Mouse (Mus musculus) neural tube, embryonic 11.5 days (tissue): ENCODE data around the gene Erc1. TPM values are rescaled to one million over a fixed set of nuclear protein-coding genes. Genes with fewer than 3 reads are reported as not detected.

Experiments used
- ATAC-seq: fragments of 200-750 bp; cut with Nextera tagmentation; 2 replicates; pipeline ENCODE4 v1.8.0; 2017; ENCODE audit warnings: moderate number of reproducible peaks, mild to moderate bottlenecking, moderate TSS enrichment, moderate library complexity; ENCODE audit not compliant: insufficient read depth, low FRiP score, low TSS enrichment
- DNase-seq: peaks from one replicate; pipeline ENCODE4 v3.0.0-alpha.2; 2015; ENCODE audit warnings: low spot score
- H3K27ac ChIP-seq: fragments of 300-500 bp; sonication (generic); 2 replicates; pipeline ENCODE4 v1.5.1; 2014; ENCODE audit warnings: low read depth, mild to moderate bottlenecking, low read length
- H3K27me3 ChIP-seq: fragments of 300-500 bp; sonication (generic); 2 replicates; pipeline ENCODE4 v1.6.1; 2014; ENCODE audit warnings: mild to moderate bottlenecking, low read length, mixed read lengths; ENCODE audit not compliant: control insufficient read depth, insufficient read depth
- H3K36me3 ChIP-seq: fragments of 300-500 bp; sonication (generic); 2 replicates; pipeline ENCODE4 v1.6.1; 2014; ENCODE audit warnings: mild to moderate bottlenecking, low read length, moderate library complexity, mixed read lengths; ENCODE audit not compliant: control insufficient read depth, insufficient read depth
- H3K4me1 ChIP-seq: fragments of 300-500 bp; sonication (generic); 2 replicates; pipeline ENCODE4 v1.6.1; 2014; ENCODE audit warnings: low read length, mixed read lengths; ENCODE audit not compliant: control insufficient read depth, insufficient read depth
- H3K4me2 ChIP-seq: fragments of 300-500 bp; sonication (generic); 2 replicates; pipeline ENCODE4 v1.6.1; 2014; ENCODE audit warnings: low read depth, mild to moderate bottlenecking, moderate library complexity
- H3K4me3 ChIP-seq: fragments of 300-500 bp; sonication (generic); 2 replicates; pipeline ENCODE4 v1.5.1; 2014; ENCODE audit warnings: low read depth, low read length
- H3K9ac ChIP-seq: fragments of 300-500 bp; sonication (generic); 2 replicates; pipeline ENCODE4 v1.6.1; 2014; ENCODE audit warnings: mild to moderate bottlenecking, low read length
- H3K9me3 ChIP-seq: fragments of 300-500 bp; sonication (generic); 2 replicates; pipeline ENCODE4 v1.6.1; 2016; ENCODE audit warnings: low read length; ENCODE audit not compliant: control insufficient read depth
- WGBS: fragments of 180-500 bp; shearing (Covaris S2); extraction: QIAGEN DNeasy Blood & Tissue Kit; methylation state at CpG from one replicate; pipeline ENCODE4 v1.1.7; 2014; 5-methylcytosine and 5-hydroxymethylcytosine counted together
- polyA plus RNA-seq: library from polyadenylated mRNA; unstranded; fragments of >200 nt; fragmentation: Nextera tagmentation; extraction: Ambion mirVana; gene quantifications from 2 replicates; pipeline ENCODE4 v1.2.1, GENCODE M21; 2014

Erc1 gene
- polyA plus RNA-seq, 1 experiment from 2014 or later, result 32.9 TPM

DNA sequence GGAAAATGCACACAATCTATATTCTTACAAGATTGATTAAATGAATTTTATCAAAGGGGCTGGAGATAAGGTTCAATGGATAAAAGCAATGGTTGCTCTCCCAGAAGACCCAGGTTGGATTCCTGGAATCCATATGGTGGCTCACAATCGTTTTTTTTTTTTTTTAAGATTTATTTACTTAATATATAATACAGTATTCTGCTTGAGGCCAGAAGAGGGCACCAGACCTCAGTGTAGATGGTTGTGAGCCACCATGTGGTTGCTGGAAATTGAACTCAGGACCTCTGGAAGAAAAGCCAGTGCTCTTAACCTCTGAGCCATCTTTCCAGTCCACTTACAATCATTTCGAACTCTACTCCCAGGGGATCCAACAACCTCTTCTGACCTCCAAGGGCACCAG is 106.1 kb downstream of the Erc1 start:
- H3K9ac ChIP-seq, result no peak overlapping the region
- no peak for ATAC-seq
- H3K4me1 ChIP-seq, result no peaks in the 10 kb centered on the region
- no peaks in the 10 kb centered on the region for H3K27me3 ChIP-seq
- H3K9me3 ChIP-seq, result no peaks in the 10 kb centered on the region
- H3K4me2 ChIP-seq, result no peak overlapping the region
- H3K4me3 ChIP-seq, result no peak overlapping the region
- H3K36me3 ChIP-seq, result 0 out of 2 replicates have a peak, but pooled peaks cover 2% of the 10 kb centered on the region
- WGBS, result 81% methylated on average over 2 of the region's 2 CpGs
- no peak for DNase-seq
- no peak overlapping the region for H3K27ac ChIP-seq

DNA sequence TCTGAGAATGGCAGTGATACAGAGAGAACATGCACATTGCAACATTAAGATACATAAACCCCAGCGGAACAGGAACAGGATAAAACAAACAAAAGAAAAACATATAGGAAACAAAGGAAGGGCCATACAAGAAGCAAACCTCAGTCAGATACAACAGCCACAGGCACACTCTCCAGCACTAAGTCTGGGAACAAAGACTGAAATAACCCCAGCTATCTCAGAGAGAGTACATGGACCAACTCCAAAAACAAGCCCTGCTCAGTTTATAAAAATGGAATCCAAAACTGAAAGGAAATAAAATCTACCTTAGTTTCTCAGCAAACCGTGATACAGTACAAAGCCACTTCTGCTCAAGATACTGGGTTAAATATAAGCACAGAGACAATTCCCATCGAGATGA is 107.4 kb downstream of the Erc1 start:
- DNase-seq (no peak), ATAC-seq (no peak)
- no peak overlapping the region for H3K27ac ChIP-seq
- no peaks in the 10 kb centered on the region for H3K9me3 ChIP-seq
- no peaks in the 10 kb centered on the region for H3K27me3 ChIP-seq
- WGBS, result 97% methylated on average over 3 of the region's 3 CpGs
- H3K4me3 ChIP-seq, result no peak overlapping the region
- no peak overlapping the region for H3K4me2 ChIP-seq
- H3K36me3 ChIP-seq, result 0 out of 2 replicates have a peak, but pooled peaks cover 2% of the 10 kb centered on the region
- no peaks in the 10 kb centered on the region; the same call in 1 of the 2 replicates for H3K4me1 ChIP-seq
- H3K9ac ChIP-seq, result no peak overlapping the region

DNA sequence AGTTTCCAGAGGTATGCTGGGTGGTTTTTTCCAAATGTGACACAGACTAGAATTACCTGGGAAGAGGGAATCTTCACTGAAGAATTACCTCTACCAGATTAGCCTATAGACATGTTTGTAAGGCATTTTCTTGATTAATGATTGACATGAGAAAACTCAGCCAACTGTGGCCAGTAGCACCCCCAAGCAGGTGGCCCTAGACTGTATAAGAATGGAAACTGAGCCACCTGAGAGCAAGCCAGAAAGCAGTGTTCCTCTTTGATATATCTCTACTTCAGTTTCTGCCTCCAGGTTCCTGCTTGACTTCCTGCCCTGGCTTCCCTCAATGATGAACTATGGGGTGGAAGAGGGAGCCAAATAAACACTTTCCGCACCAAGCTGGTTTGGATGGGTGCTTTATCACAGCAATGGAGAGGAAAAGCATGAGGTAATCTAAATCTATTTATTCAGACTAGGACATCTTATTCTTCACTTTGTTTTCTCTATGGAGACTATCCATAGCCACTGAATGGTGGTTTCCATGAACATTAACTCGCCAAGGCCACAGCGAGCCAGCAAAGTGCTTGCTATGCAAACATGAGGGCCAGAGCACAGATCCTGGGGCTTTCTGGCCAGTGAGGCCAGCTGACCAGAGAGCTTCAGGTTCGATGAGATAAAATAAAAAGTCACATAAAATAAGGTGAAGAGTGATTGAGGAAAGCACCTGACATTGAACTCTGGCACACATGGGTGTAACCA is 109.2 kb downstream of the Erc1 start:
- no peak for ATAC-seq
- H3K27me3 ChIP-seq, result no peaks in the 10 kb centered on the region
- WGBS, result 95% methylated on average over 4 of the region's 4 CpGs

DNA sequence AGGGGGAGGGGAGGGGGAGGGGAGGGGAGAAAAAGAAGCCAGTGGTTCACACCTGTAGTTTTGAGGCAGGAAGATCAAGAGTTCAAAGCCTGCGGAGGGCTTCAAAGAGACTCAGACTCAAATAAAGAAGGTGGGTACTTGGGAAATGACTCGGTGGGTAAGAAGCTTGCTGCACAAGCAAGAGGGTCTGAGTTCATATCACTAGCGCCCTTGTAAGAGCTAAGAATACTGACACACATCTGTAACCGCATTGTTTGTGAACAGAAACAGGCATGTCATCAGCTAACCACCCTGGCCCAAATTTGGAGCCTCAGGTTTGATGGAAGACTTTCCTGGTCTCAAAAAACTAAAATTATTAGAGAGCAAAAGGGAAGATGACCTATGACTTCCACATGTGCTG is 110.3 kb downstream of the Erc1 start:
- Histone ChIP-seq H3K4me2 (no peak overlapping the region), H3K27ac (no peak overlapping the region), H3K4me1 (peaks cover 4% of the 10 kb centered on the region; the same call in 1 of the 2 replicates), H3K9me3 (no peaks in the 10 kb centered on the region), H3K4me3 (no peak overlapping the region), H3K36me3 (0 out of 2 replicates have a peak, but pooled peaks cover 2% of the 10 kb centered on the region), H3K27me3 (no peaks in the 10 kb centered on the region), H3K9ac (no peak overlapping the region)
- WGBS, result 90% methylated on average over 4 of the region's 4 CpGs
- ATAC-seq, result no peak
- DNase-seq, result no peak

More for the DNA sequence above, 109.2 kb downstream of the Erc1 start:
- H3K4me3 ChIP-seq, result no peak overlapping the region
- no peak overlapping the region for H3K9ac ChIP-seq
- no peak overlapping the region for H3K27ac ChIP-seq
- 0 out of 2 replicates have a peak, but pooled peaks cover 2% of the 10 kb centered on the region for H3K36me3 ChIP-seq
- peaks cover 4% of the 10 kb centered on the region; the same call in 1 of the 2 replicates for H3K4me1 ChIP-seq
- H3K4me2 ChIP-seq, result no peak overlapping the region
- no peak for DNase-seq
- no peaks in the 10 kb centered on the region for H3K9me3 ChIP-seq

DNA sequence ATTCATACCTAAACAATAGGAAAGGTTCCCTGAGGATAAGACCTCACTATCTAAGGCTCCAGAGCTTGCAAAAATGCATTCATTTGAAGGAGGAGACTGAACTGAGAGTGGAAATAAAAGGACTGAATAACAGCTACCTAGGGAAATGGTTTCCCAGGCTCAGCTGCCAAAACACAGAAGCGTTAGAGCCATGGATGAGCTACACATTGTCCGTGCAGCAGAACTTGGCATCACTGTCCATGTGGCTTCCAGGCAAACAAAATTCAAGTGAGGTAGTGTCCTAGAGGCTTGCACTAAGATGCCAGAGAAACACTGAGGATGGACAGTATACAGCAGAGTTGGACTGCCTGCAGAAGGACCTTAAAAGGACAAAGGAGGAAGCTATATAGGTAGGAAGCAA is 112.0 kb downstream of the Erc1 start:
- Histone ChIP-seq H3K27ac (no peak overlapping the region), H3K36me3 (no peaks in the 10 kb centered on the region), H3K9me3 (no peaks in the 10 kb centered on the region), H3K4me3 (no peak overlapping the region), H3K27me3 (no peaks in the 10 kb centered on the region), H3K4me2 (no peak overlapping the region), H3K9ac (no peak overlapping the region), H3K4me1 (peaks cover 4% of the 10 kb centered on the region; the same call in 1 of the 2 replicates)
- ATAC-seq (no peak), DNase-seq (no peak)
- 61% methylated on average over 2 of the region's 2 CpGs for WGBS

DNA sequence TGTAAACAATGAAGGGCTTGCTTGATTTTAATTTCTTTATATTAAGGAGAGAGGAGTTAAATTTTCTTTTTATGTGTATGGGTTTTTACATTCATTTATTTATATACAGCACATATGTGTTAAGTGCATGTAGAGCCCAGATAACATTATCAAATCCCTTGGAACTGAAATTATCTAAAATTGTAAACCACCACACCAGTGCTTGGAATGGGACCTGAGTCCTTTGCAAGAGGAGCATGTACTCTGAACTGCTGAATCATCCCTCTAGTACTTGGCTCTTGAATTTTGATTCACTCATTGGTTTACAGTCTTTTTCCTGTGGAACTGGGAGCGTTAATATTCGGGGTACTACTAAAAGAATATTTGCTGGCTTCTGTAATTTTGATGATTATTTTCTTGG is 116.8 kb downstream of the Erc1 start:
- H3K36me3 ChIP-seq, result no peaks in the 10 kb centered on the region
- H3K27ac ChIP-seq, result no peak overlapping the region
- H3K4me1 ChIP-seq, result peaks cover 4% of the 10 kb centered on the region; the same call in 1 of the 2 replicates
- no peaks in the 10 kb centered on the region for H3K9me3 ChIP-seq
- no peak overlapping the region for H3K4me3 ChIP-seq
- DNase-seq (no peak), ATAC-seq (no peak)
- no peak overlapping the region for H3K9ac ChIP-seq
- no peaks in the 10 kb centered on the region for H3K27me3 ChIP-seq
- WGBS, result 90% methylated on average over 2 of the region's 2 CpGs
- no peak overlapping the region for H3K4me2 ChIP-seq

DNA sequence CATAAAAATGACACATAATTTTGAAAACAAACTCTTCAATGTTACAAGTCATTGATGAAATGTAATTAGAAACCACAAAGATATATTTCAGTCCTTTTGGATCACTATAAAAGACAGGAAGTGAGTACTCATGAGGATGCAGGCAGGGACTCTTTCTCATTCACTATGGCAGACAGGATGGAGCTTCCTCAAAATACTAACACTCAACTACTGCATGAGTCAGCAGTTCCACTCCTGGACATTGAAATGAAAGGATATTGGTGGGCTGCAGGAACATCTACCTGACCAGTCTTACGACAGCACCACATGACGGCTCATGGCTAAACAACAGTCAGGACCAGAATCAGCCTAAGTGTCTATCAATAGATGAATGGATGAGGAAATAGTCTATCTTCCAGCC is 132.7 kb downstream of the Erc1 start:
- ATAC-seq (no peak), DNase-seq (no peak)
- H3K4me3 ChIP-seq, result no peak overlapping the region
- no peaks in the 10 kb centered on the region for H3K9me3 ChIP-seq
- no peaks in the 10 kb centered on the region for H3K4me1 ChIP-seq
- H3K9ac ChIP-seq, result no peak overlapping the region
- H3K36me3 ChIP-seq, result no peaks in the 10 kb centered on the region; the same call in 1 of the 2 replicates
- WGBS, result 94% methylated on average over 2 of the region's 2 CpGs
- no peak overlapping the region for H3K4me2 ChIP-seq
- no peak overlapping the region for H3K27ac ChIP-seq
- no peaks in the 10 kb centered on the region for H3K27me3 ChIP-seq

DNA sequence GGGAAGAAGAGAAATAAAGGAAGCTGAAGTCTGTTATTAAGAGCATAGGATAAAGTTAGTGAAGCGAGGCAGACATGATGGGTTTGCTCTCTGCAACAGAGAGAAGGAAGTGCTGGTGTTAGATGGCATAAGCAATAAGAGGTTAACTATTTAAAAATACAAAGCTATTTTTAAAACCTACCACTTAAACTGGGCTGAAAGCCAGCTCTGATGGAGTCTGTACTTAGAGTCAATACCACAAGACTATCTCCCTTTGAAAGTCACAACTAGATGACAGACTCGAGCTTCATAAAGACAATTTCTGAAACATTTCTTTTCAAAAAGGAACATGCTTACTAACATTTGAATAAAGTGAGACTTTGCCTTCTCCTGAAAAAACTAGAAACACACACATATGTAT is 134.0 kb downstream of the Erc1 start:
- DNase-seq (no peak), ATAC-seq (no peak)
- H3K4me3 ChIP-seq, result no peak overlapping the region
- WGBS, result 94% methylated on average over 2 of the region's 2 CpGs
- no peaks in the 10 kb centered on the region for H3K27me3 ChIP-seq
- H3K4me1 ChIP-seq, result no peaks in the 10 kb centered on the region
- no peak overlapping the region for H3K27ac ChIP-seq
- no peaks in the 10 kb centered on the region for H3K9me3 ChIP-seq
- H3K9ac ChIP-seq, result no peak overlapping the region
- no peak overlapping the region for H3K4me2 ChIP-seq
- no peaks in the 10 kb centered on the region; the same call in 1 of the 2 replicates for H3K36me3 ChIP-seq

DNA sequence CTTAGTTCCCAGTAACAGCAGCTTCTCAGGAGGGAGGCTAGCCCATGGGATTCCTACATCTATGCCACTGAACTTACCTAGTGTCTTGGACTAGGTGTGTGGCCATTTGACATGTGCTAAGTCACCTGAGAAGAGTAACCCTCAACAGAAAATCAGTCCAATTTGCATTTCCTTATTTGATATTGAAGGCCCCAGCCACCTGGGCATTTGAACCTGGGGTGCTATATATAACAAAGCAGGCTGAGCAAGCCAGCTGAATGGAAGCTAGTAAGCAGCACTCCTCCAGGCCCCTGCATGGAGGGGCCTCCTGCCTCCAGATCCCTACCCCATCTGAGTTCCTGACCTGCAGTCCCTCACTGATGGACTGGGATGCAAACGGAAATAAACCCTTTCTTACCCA is 135.5 kb downstream of the Erc1 start:
- ATAC-seq (no peak), DNase-seq (no peak)
- no peak overlapping the region for H3K4me3 ChIP-seq
- WGBS, result 90% methylated on average over 1 of the region's 1 CpGs
- no peaks in the 10 kb centered on the region for H3K4me1 ChIP-seq
- H3K27me3 ChIP-seq, result no peaks in the 10 kb centered on the region
- no peak overlapping the region for H3K27ac ChIP-seq
- H3K36me3 ChIP-seq, result no peaks in the 10 kb centered on the region; the same call in 1 of the 2 replicates
- no peak overlapping the region for H3K9ac ChIP-seq
- H3K4me2 ChIP-seq, result no peak overlapping the region
- H3K9me3 ChIP-seq, result no peaks in the 10 kb centered on the region
